In genomic region chr19:44237471-44238006, GRCm38 (mm10) we compare ENCODE assay signal across 9 mouse cellular contexts. TPM values are rescaled to one million over a fixed set of nuclear protein-coding genes. Genes with fewer than 3 reads are reported as not detected.
A peak's percentile ranks its signal among the peaks of the same experiment; 100 is the strongest.
DNase-seq lines count a peak whose midpoint lies in the region; ATAC-seq and TF ChIP-seq lines count a peak whose summit lies in the region.
"Had no signal": no experiment of that assay in that cellular context is flagged by ENCODE, and none has a peak within 500 bp of the region (broad histone marks: within the 10 kb centered on the region; RNA-seq: fewer than 3 reads in every experiment).

No protein-coding gene starts in this region.

- DNase-seq in layer of hippocampus, adult 2 months (ENCODE audit: low spot score in 2 of 2), result no peak
- no peak for DNase-seq in layer of hippocampus, postnatal 25 days (ENCODE audit: extremely low spot score in 1 of 2, low spot score in 1 of 2)
- peak; percentile 7 for DNase-seq in embryonic facial prominence, embryonic 14.5 days (ENCODE audit: low spot score)
- DNase-seq in limb, embryonic 11.5 days (ENCODE audit: low spot score), result no peak
- no peak for DNase-seq in left cerebral cortex, adult 11 months (ENCODE audit: low spot score)
- DNase-seq in urinary bladder, postnatal 10 days (ENCODE audit: low spot score), result no peak

- H3K4me2 ChIP-seq in embryonic facial prominence, embryonic 14.5 days (ENCODE audit: low read depth, low read length), result peak overlapping the region; percentile 50
- peak overlapping the region; percentile 24; the same call in 1 of the 2 replicates for H3K4me2 ChIP-seq in limb, embryonic 11.5 days (ENCODE audit: low read depth, severe bottlenecking)

- H3K9ac ChIP-seq in embryonic facial prominence, embryonic 14.5 days (ENCODE audit: low read depth, low read length), result 0 out of 2 replicates have a peak overlapping the region, but pooled peaks have one; percentile 19
- H3K9ac ChIP-seq in limb, embryonic 11.5 days (ENCODE audit: low read length), result no peak overlapping the region

- no peaks in the 10 kb centered on the region for H3K36me3 ChIP-seq in embryonic facial prominence, embryonic 14.5 days (ENCODE audit: control insufficient read depth, insufficient read depth, low read length)
- no peaks in the 10 kb centered on the region for H3K36me3 ChIP-seq in limb, embryonic 11.5 days (ENCODE audit: control insufficient read depth, insufficient read depth, low read length)

- H3K27ac ChIP-seq in layer of hippocampus, adult 2 months, result peak overlapping the region; percentile 51; the same call in 1 of the 2 replicates
- no peak overlapping the region for H3K27ac ChIP-seq in embryonic facial prominence, embryonic 14.5 days (replicated peaks; ENCODE audit: low read depth, low read length)
- no peak overlapping the region for H3K27ac ChIP-seq in limb, embryonic 11.5 days (replicated peaks; ENCODE audit: low read depth, low read length)
- H3K27ac ChIP-seq in olfactory bulb, adult 2 months (ENCODE audit: insufficient read depth, low read depth, low read length), result no peak overlapping the region

- H3K4me3 ChIP-seq in layer of hippocampus, adult 2 months, result peak overlapping the region; percentile 39
- peak overlapping the region; percentile 22; the same call in 1 of the 2 replicates for H3K4me3 ChIP-seq in embryonic facial prominence, embryonic 14.5 days (ENCODE audit: low read depth, low read length)
- H3K4me3 ChIP-seq in limb, embryonic 11.5 days (ENCODE audit: low read depth, low read length), result no peak overlapping the region
- H3K4me3 ChIP-seq in olfactory bulb, adult 2 months (ENCODE audit: insufficient read depth, low read depth, low read length), result peak overlapping the region; percentile 35

- no peak for TF ChIP-seq POLR2A in olfactory bulb, adult 2 months (IDR thresholded peaks at IDR 0.05; ENCODE audit: insufficient read depth, low read depth, low read length)

- no peaks in the 10 kb centered on the region for H3K27me3 ChIP-seq in embryonic facial prominence, embryonic 14.5 days (replicated peaks; ENCODE audit: control insufficient read depth, insufficient read depth, low read length)
- H3K27me3 ChIP-seq in limb, embryonic 11.5 days (ENCODE audit: control insufficient read depth, insufficient read depth, low read length), result no peaks in the 10 kb centered on the region

- peak; percentile 37; the same call in 1 of the 2 replicates for ATAC-seq in embryonic facial prominence, embryonic 14.5 days (ENCODE audit: low read depth)
- ATAC-seq in limb, embryonic 11.5 days (ENCODE audit: insufficient number of reproducible peaks, low FRiP score, low TSS enrichment, low read depth), result no peak
- ATAC-seq in activated CD4-positive, CD25-positive, alpha-beta regulatory T cell, adult 4 months, result no peak

- TF ChIP-seq CTCF in layer of hippocampus, adult 2 months (conservative IDR thresholded peaks at IDR 0.05), result no peak
- TF ChIP-seq CTCF in olfactory bulb, adult 2 months (IDR thresholded peaks at IDR 0.05; ENCODE audit: insufficient read depth, low read depth, low read length), result no peak

- WGBS in embryonic facial prominence, embryonic 14.5 days, result 14% methylated on average over 19 of the region's 19 CpGs
- 14% methylated on average over 19 of the region's 19 CpGs for WGBS in limb, embryonic 11.5 days
- WGBS in olfactory bulb, adult 2 months, result 13% methylated on average over 19 of the region's 19 CpGs

- 0 out of 2 replicates have a peak, but pooled peaks cover 3% of the 10 kb centered on the region for H3K4me1 ChIP-seq in embryonic facial prominence, embryonic 14.5 days (ENCODE audit: control insufficient read depth, insufficient read depth, low read length)
- no peaks in the 10 kb centered on the region for H3K4me1 ChIP-seq in limb, embryonic 11.5 days (ENCODE audit: control insufficient read depth, insufficient read depth, low read length)
- peaks cover 7% of the 10 kb centered on the region for H3K4me1 ChIP-seq in olfactory bulb, adult 2 months (ENCODE audit: control insufficient read depth, insufficient read depth, low read length)

- no peaks in the 10 kb centered on the region for H3K9me3 ChIP-seq in embryonic facial prominence, embryonic 14.5 days (ENCODE audit: control insufficient read depth, low read length)
- H3K9me3 ChIP-seq in limb, embryonic 11.5 days (ENCODE audit: control insufficient read depth, low read length), result no peaks in the 10 kb centered on the region

RNA-seq across cellular contexts. Expression of gene Scd3, which starts 34.5 kb away (rescaled TPM):
- 1 to 10 TPM; 1.6 to 2.2 TPM for total RNA-seq in layer of hippocampus, adult 2 months (2021)
- total RNA-seq in layer of hippocampus, postnatal 25 days (2021), result 1 to 10 TPM; 1.1 to 1.6 TPM
- polyA plus RNA-seq in embryonic facial prominence, embryonic 14.5 days (2014; fragmentation: Nextera tagmentation; extraction: Ambion mirVana), result 0.22 and 0.36 TPM in 2 replicates
- 0.40 TPM in 1 of 2 replicates, not detected in the other for polyA plus RNA-seq in limb, embryonic 11.5 days (2014; fragmentation: Nextera tagmentation; extraction: Ambion mirVana)
- not detected in 2 replicates for polyA plus RNA-seq in olfactory bulb, adult 2 months (2012; ENCODE audit: insufficient read depth, insufficient read length, low replicate concordance, missing spikeins)
- not detected for polyA plus RNA-seq in activated CD4-positive, CD25-positive, alpha-beta regulatory T cell, adult 4 months (2017; shearing (Covaris generic))
- polyA plus RNA-seq: large intestine, adult 2 months had no signal

RNA-seq across cellular contexts. Expression of gene Pkd2l1, which starts 45.3 kb away (rescaled TPM):
- under 1 TPM; 0.15 to 0.31 TPM for total RNA-seq in layer of hippocampus, adult 2 months (2021)
- total RNA-seq in layer of hippocampus, postnatal 25 days (2021), result under 1 TPM; 0.09 to 0.25 TPM
- polyA plus RNA-seq in embryonic facial prominence, embryonic 14.5 days (2014; fragmentation: Nextera tagmentation; extraction: Ambion mirVana), result 0.11 TPM in 1 of 2 replicates, not detected in the other
- not detected in 2 replicates for polyA plus RNA-seq in limb, embryonic 11.5 days (2014; fragmentation: Nextera tagmentation; extraction: Ambion mirVana)
- polyA plus RNA-seq in olfactory bulb, adult 2 months (2012; ENCODE audit: insufficient read depth, insufficient read length, low replicate concordance, missing spikeins), result not detected in 2 replicates
- polyA plus RNA-seq in activated CD4-positive, CD25-positive, alpha-beta regulatory T cell, adult 4 months (2017; shearing (Covaris generic)), result under 1 TPM in 1 of 2 experiments, not detected in 1; 0.09 TPM

RNA-seq across cellular contexts. Expression of gene Scd2, which starts 55.9 kb away (rescaled TPM):
- 100 to 1,000 TPM; 597 to 622 TPM for total RNA-seq in layer of hippocampus, adult 2 months (2021)
- total RNA-seq in layer of hippocampus, postnatal 25 days (2021), result 100 to 1,000 TPM; 642 to 712 TPM
- 212 and 224 TPM in 2 replicates for polyA plus RNA-seq in embryonic facial prominence, embryonic 14.5 days (2014; fragmentation: Nextera tagmentation; extraction: Ambion mirVana)
- 309 and 322 TPM in 2 replicates for polyA plus RNA-seq in limb, embryonic 11.5 days (2014; fragmentation: Nextera tagmentation; extraction: Ambion mirVana)
- polyA plus RNA-seq in olfactory bulb, adult 2 months (2012; ENCODE audit: insufficient read depth, insufficient read length, low replicate concordance, missing spikeins), result 299 and 337 TPM in 2 replicates
- 10 to 100 TPM; 37.3 to 47.1 TPM for polyA plus RNA-seq in activated CD4-positive, CD25-positive, alpha-beta regulatory T cell, adult 4 months (2017; shearing (Covaris generic))
